Mouse (Mus musculus) neural tube, embryonic 15.5 days (tissue): ENCODE measurements around the gene Abcg5. TPM values are rescaled to one million over a fixed set of nuclear protein-coding genes. Genes with fewer than 3 reads are reported as not detected.

Experiments
- ATAC-seq: fragments of 200-750 bp; cut with Nextera tagmentation; 2 replicates; pipeline ENCODE4 v1.8.0; 2017; ENCODE audit warnings: mild to moderate bottlenecking, moderate TSS enrichment, moderate library complexity; ENCODE audit not compliant: low FRiP score
- H3K27ac ChIP-seq: fragments of 300-500 bp; sonication (generic); replicated peaks from 2 replicates; pipeline ENCODE4 v1.5.1; 2015; ENCODE audit warnings: mild to moderate bottlenecking, inconsistent platforms
- H3K27me3 ChIP-seq: fragments of 300-500 bp; sonication (generic); replicated peaks from 2 replicates; pipeline ENCODE4 v1.6.1; 2015; ENCODE audit warnings: inconsistent platforms
- H3K36me3 ChIP-seq: fragments of 300-500 bp; sonication (generic); 2 replicates; pipeline ENCODE4 v1.6.1; 2015; ENCODE audit warnings: inconsistent platforms
- H3K4me1 ChIP-seq: fragments of 300-500 bp; sonication (generic); 2 replicates; pipeline ENCODE4 v1.6.1; 2015; ENCODE audit warnings: inconsistent platforms
- H3K4me2 ChIP-seq: fragments of 300-500 bp; sonication (generic); 2 replicates; pipeline ENCODE4 v1.6.1; 2015; ENCODE audit warnings: inconsistent platforms, mild to moderate bottlenecking, moderate library complexity
- H3K4me3 ChIP-seq: fragments of 300-500 bp; sonication (generic); replicated peaks from 2 replicates; pipeline ENCODE4 v1.5.1; 2015; ENCODE audit warnings: mild to moderate bottlenecking, inconsistent platforms
- H3K9ac ChIP-seq: fragments of 300-500 bp; sonication (generic); replicated peaks from 2 replicates; pipeline ENCODE4 v1.6.1; 2015; ENCODE audit warnings: mild to moderate bottlenecking, inconsistent platforms
- H3K9me3 ChIP-seq: fragments of 300-500 bp; sonication (generic); replicated peaks from 2 replicates; pipeline ENCODE4 v1.6.1; 2016; ENCODE audit warnings: inconsistent platforms
- WGBS: fragments of 180-500 bp; shearing (Covaris S2); methylation state at CpG from one replicate; pipeline ENCODE4 v1.1.7; 2015; ENCODE audit warnings: mixed read lengths; 5-methylcytosine and 5-hydroxymethylcytosine counted together
- polyA plus RNA-seq: library from polyadenylated mRNA; unstranded; fragments of >200 nt; fragmentation: Nextera tagmentation; extraction: Ambion mirVana; gene quantifications from 2 replicates; pipeline ENCODE4 v1.2.1, GENCODE M21; 2015

Gene Abcg5
- polyA plus RNA-seq, 1 experiment from 2014 or later = 0.93 TPM

- Histone ChIP-seq H3K4me3 (no peak overlapping the region), H3K27ac (no peak overlapping the region), H3K4me1 (peaks cover 4% of the 10 kb centered on the region), H3K9me3 (no peaks in the 10 kb centered on the region), H3K4me2 (no peak overlapping the region), H3K36me3 (no peaks in the 10 kb centered on the region), H3K9ac (no peak overlapping the region), H3K27me3 (no peaks in the 10 kb centered on the region)
- WGBS = 83% methylated on average over 4 of the region's 4 CpGs
- no peak for ATAC-seq
Observed at GRCm38 (mm10) chr17:84622028-84622427, 60.8 kb downstream of the Abcg5 start.

- Histone ChIP-seq H3K36me3 (no peaks in the 10 kb centered on the region), H3K27me3 (no peaks in the 10 kb centered on the region), H3K9ac (no peak overlapping the region), H3K9me3 (no peaks in the 10 kb centered on the region), H3K4me1 (no peaks in the 10 kb centered on the region), H3K4me3 (no peak overlapping the region), H3K27ac (no peak overlapping the region), H3K4me2 (no peak overlapping the region)
- 90% methylated on average over 6 of the region's 6 CpGs for WGBS
- ATAC-seq = no peak
Observed at GRCm38 (mm10) chr17:84621209-84621608, 61.6 kb downstream of the Abcg5 start.

- no peak for ATAC-seq
- no peak overlapping the region for H3K4me3 ChIP-seq
- H3K4me1 ChIP-seq = no peaks in the 10 kb centered on the region
- no peak overlapping the region for H3K27ac ChIP-seq
- no peaks in the 10 kb centered on the region for H3K9me3 ChIP-seq
- 88% methylated on average over 6 of the region's 6 CpGs for WGBS
- no peak overlapping the region for H3K4me2 ChIP-seq
- no peak overlapping the region for H3K9ac ChIP-seq
- H3K27me3 ChIP-seq = no peaks in the 10 kb centered on the region
- H3K36me3 ChIP-seq = no peaks in the 10 kb centered on the region
Observed at GRCm38 (mm10) chr17:84620610-84621009, 62.2 kb downstream of the Abcg5 start.

DNA sequence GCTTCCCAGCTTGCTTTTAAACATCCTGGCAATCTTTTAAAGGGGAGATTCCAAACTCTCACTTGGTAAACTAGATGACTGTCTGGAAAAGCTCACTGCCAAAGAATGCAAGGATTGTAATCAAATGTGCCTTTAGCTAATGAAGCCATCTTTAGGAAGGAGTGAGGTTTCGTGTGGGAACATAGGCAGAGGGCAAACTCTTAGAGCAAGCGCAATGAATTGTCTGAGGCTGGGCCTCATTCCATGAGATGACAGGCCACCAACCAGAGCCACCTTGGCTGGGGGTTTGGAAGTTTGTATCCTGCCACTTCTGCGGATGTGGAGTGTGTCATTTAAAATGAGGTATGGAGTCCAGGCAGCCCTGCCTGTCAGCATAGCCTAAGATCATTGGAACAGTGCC is 62.7 kb downstream of the Abcg5 start:
- H3K4me3 ChIP-seq = no peak overlapping the region
- no peak overlapping the region for H3K27ac ChIP-seq
- H3K9ac ChIP-seq = no peak overlapping the region
- no peaks in the 10 kb centered on the region for H3K9me3 ChIP-seq
- no peaks in the 10 kb centered on the region for H3K36me3 ChIP-seq
- ATAC-seq = no peak
- no peak overlapping the region for H3K4me2 ChIP-seq
- H3K27me3 ChIP-seq = no peaks in the 10 kb centered on the region
- WGBS = 92% methylated on average over 3 of the region's 3 CpGs
- no peaks in the 10 kb centered on the region for H3K4me1 ChIP-seq

DNA sequence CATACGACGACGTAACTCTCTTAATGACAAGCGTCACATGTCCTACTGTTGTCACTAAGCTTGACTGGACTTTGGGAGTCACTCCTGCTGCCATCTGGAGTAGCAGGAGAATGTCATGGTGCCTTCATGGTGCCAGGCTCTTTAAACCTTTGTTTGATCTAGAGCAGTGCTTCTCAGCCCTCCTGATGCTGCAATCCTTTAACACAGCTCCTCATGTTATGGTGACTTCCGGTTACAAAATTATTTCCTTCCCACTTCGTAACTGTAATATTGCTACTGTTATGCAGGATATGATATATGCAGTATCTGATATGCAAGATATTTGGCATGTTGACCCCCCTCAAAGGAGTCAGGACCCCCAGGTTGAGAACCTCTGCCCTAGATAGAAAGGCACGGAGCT is 63.7 kb downstream of the Abcg5 start:
- H3K4me3 ChIP-seq = no peak overlapping the region
- no peak for ATAC-seq

DNA sequence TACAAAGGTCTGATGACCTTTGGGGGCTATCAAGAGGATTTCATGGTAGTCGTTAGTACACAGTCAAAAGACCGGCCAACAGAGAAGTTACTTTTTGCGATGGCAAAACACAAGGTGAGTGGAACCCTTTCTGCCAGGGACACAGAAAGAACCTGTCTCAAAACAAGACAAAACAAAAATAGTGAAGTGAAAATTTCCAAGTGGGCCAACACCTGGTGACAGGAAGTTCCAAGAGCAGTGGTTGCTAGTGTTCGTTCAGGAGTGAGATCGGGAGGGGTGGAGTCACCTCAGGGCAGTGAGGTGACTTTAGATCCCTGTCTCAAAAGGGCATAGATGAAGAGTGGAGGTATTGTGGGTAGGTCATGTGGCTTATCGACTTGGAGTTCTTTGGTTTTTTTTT is 64.9 kb downstream of the Abcg5 start:
- no peak overlapping the region for H3K4me2 ChIP-seq
- WGBS = 94% methylated on average over 6 of the region's 6 CpGs
- H3K27ac ChIP-seq = no peak overlapping the region
- no peaks in the 10 kb centered on the region for H3K9me3 ChIP-seq
- H3K27me3 ChIP-seq = no peaks in the 10 kb centered on the region
- no peak overlapping the region for H3K4me3 ChIP-seq
- 0 out of 2 replicates have a peak, but pooled peaks cover 2% of the 10 kb centered on the region for H3K36me3 ChIP-seq
- H3K4me1 ChIP-seq = no peaks in the 10 kb centered on the region
- no peak for ATAC-seq
- H3K9ac ChIP-seq = no peak overlapping the region

More for the DNA sequence above, 63.7 kb downstream of the Abcg5 start:
- Histone ChIP-seq H3K36me3 (no peaks in the 10 kb centered on the region), H3K4me1 (no peaks in the 10 kb centered on the region), H3K9ac (no peak overlapping the region), H3K27me3 (no peaks in the 10 kb centered on the region), H3K4me2 (no peak overlapping the region), H3K27ac (no peak overlapping the region), H3K9me3 (no peaks in the 10 kb centered on the region)
- WGBS = 84% methylated on average over 7 of the region's 7 CpGs

- H3K4me1 ChIP-seq = 0 out of 2 replicates have a peak, but pooled peaks cover 3% of the 10 kb centered on the region
- H3K36me3 ChIP-seq = 0 out of 2 replicates have a peak, but pooled peaks cover 2% of the 10 kb centered on the region
- ATAC-seq = no peak
- H3K4me3 ChIP-seq = no peak overlapping the region
- H3K9me3 ChIP-seq = no peaks in the 10 kb centered on the region
- WGBS = 85% methylated on average over 6 of the region's 6 CpGs
- no peak overlapping the region for H3K9ac ChIP-seq
- no peaks in the 10 kb centered on the region for H3K27me3 ChIP-seq
- H3K27ac ChIP-seq = no peak overlapping the region
- H3K4me2 ChIP-seq = no peak overlapping the region
Observed at GRCm38 (mm10) chr17:84616526-84617074, 66.2 kb downstream of the Abcg5 start.

GRCm38 (mm10) chr17:84615811-84616210 is 67.0 kb downstream of the Abcg5 start:
- Histone ChIP-seq H3K4me1 (0 out of 2 replicates have a peak, but pooled peaks cover 3% of the 10 kb centered on the region), H3K4me3 (no peak overlapping the region), H3K4me2 (no peak overlapping the region), H3K9ac (no peak overlapping the region), H3K27ac (no peak overlapping the region), H3K27me3 (no peaks in the 10 kb centered on the region), H3K9me3 (no peaks in the 10 kb centered on the region), H3K36me3 (0 out of 2 replicates have a peak, but pooled peaks cover 2% of the 10 kb centered on the region)
- WGBS = 85% methylated on average over 11 of the region's 11 CpGs
- ATAC-seq = no peak

GRCm38 (mm10) chr17:84611971-84612370 is 70.8 kb downstream of the Abcg5 start:
- Histone ChIP-seq H3K27ac (no peak overlapping the region), H3K9me3 (no peaks in the 10 kb centered on the region), H3K27me3 (no peaks in the 10 kb centered on the region), H3K9ac (no peak overlapping the region), H3K36me3 (0 out of 2 replicates have a peak, but pooled peaks cover 2% of the 10 kb centered on the region), H3K4me2 (no peak overlapping the region), H3K4me3 (no peak overlapping the region), H3K4me1 (0 out of 2 replicates have a peak, but pooled peaks cover 3% of the 10 kb centered on the region)
- WGBS = 32% methylated on average over 7 of the region's 7 CpGs
- ATAC-seq = no peak

GRCm38 (mm10) chr17:84611500-84611899 is 71.3 kb downstream of the Abcg5 start:
- no peak overlapping the region for H3K4me3 ChIP-seq
- H3K9ac ChIP-seq = no peak overlapping the region
- no peaks in the 10 kb centered on the region for H3K27me3 ChIP-seq
- WGBS = 70% methylated on average over 9 of the region's 9 CpGs
- H3K27ac ChIP-seq = no peak overlapping the region
- ATAC-seq = no peak
- 0 out of 2 replicates have a peak, but pooled peaks cover 3% of the 10 kb centered on the region for H3K4me1 ChIP-seq
- H3K36me3 ChIP-seq = 0 out of 2 replicates have a peak, but pooled peaks cover 2% of the 10 kb centered on the region
- no peak overlapping the region for H3K4me2 ChIP-seq
- no peaks in the 10 kb centered on the region for H3K9me3 ChIP-seq

GRCm38 (mm10) chr17:84608606-84609005 is 74.2 kb downstream of the Abcg5 start:
- H3K4me1 ChIP-seq = 0 out of 2 replicates have a peak, but pooled peaks cover 3% of the 10 kb centered on the region
- H3K27ac ChIP-seq = no peak overlapping the region
- H3K4me3 ChIP-seq = no peak overlapping the region
- WGBS = 74% methylated on average over 4 of the region's 4 CpGs
- no peak overlapping the region for H3K4me2 ChIP-seq
- ATAC-seq = no peak
- H3K9me3 ChIP-seq = no peaks in the 10 kb centered on the region
- no peak overlapping the region for H3K9ac ChIP-seq
- H3K27me3 ChIP-seq = no peaks in the 10 kb centered on the region
- H3K36me3 ChIP-seq = 0 out of 2 replicates have a peak, but pooled peaks cover 2% of the 10 kb centered on the region
